Mouse (Mus musculus): ENCODE results near the gene Mnat1. TPM values are rescaled to one million over a fixed set of nuclear protein-coding genes. Genes with fewer than 3 reads are reported as not detected.

Gene Mnat1
- polyA plus RNA-seq, 1 experiment from 2014 or later = 35.6 TPM

DNA sequence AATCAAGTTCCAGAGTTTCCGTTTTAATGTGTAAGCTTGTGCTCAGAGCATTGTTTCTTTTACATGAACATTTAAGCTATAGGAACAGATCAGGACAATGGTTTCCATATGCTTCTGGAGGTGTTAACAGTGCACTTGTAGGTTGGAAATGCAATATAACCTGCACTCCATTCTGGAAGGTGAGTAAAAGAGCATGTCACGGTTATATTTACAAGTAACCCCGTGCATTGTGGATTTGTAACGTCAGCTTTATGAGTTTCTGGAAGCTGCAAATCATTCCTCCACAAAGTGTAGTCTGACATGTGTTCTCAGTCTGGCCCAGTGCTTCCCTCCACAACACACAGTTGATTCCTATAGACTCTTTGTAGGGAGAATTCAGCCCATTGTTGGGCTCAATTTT lies 30.6 kb downstream of the Mnat1 start:
- Histone ChIP-seq H3K9me3 (replicated peaks) (no peaks in the 10 kb centered on the region), H3K9ac (no peak overlapping the region), H3K27ac (replicated peaks) (no peak overlapping the region), H3K4me2 (replicated peaks) (no peak overlapping the region), H3K36me3 (no peaks in the 10 kb centered on the region), H3K27me3 (no peaks in the 10 kb centered on the region), H3K4me1 (no peaks in the 10 kb centered on the region), H3K4me3 (replicated peaks) (no peak overlapping the region)
- WGBS = 61% methylated on average over 4 of the region's 4 CpGs
- ATAC-seq (ENCODE audit: insufficient number of reproducible peaks, low FRiP score, low TSS enrichment, low read depth) = no peak

DNA sequence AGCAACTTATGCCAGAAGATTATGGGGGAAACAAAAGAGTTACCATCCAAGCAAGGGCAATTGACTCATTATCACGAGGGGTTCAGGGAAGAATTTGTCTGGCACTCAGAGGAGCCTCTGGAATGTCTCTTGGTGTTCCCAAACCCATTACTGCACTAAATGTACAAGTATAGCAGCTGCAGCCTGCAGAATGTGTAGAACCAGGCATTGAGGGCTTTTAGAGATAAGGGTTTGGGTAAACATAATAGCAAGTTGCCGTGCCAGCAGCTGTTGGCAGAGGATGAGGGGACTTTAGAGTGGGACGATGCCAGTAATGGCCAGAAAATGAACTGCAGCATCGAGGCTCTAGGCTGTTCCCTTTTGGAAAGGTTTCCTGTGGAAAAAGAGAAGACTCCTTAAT lies 36.8 kb downstream of the Mnat1 start:
- Histone ChIP-seq H3K4me1 (no peaks in the 10 kb centered on the region), H3K9me3 (replicated peaks) (no peaks in the 10 kb centered on the region), H3K36me3 (no peaks in the 10 kb centered on the region), H3K27ac (replicated peaks) (0 out of 2 replicates have a peak overlapping the region, but pooled peaks have one; percentile 3), H3K9ac (no peak overlapping the region), H3K4me3 (replicated peaks) (no peak overlapping the region), H3K4me2 (replicated peaks) (no peak overlapping the region), H3K27me3 (no peaks in the 10 kb centered on the region)
- WGBS = 46% methylated on average over 4 of the region's 4 CpGs
- ATAC-seq (ENCODE audit: insufficient number of reproducible peaks, low FRiP score, low TSS enrichment, low read depth) = no peak

DNA sequence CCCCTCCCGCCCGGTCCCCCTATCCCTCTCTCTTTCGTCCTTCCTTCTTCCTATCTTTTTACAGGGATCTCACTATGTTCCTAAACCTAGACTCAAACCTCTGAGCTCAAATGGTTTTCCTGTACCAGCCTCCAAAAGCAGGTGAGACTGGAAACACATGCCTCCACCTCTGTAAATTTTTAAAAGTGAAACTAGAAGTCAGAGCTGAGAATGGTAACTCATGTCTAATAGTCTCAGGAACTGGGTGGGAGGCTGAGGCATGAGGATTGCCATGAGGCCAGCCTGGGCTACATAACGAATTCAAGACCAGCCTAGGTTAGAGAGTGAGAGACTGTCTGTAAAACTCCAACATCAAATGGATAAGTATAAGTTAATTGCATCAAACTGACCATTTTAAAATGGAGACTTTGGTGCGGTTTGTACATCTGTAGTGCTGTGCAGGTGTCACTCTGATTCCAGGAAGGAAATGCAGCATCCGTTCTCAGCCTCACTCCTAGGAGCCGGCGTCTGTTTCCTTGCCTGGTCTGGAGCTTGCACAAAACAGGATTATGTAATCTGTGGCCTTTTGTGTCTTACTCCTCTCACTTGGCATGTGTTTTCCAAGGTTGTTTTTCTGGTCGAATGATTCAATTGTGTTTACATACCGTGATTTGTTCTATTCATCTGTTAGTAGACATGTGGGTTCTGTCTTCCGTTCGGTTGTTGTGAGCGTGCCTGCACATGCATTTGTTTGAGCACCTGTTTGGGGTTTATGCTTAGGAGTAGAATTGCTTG lies 39.1 kb downstream of the Mnat1 start:
- WGBS = 65% methylated on average over 13 of the region's 13 CpGs
- Histone ChIP-seq H3K4me1 (no peaks in the 10 kb centered on the region), H3K36me3 (no peaks in the 10 kb centered on the region), H3K9me3 (replicated peaks) (no peaks in the 10 kb centered on the region), H3K27ac (replicated peaks) (0 out of 2 replicates have a peak overlapping the region, but pooled peaks have one; percentile 11), H3K9ac (no peak overlapping the region), H3K4me2 (replicated peaks) (no peak overlapping the region), H3K4me3 (replicated peaks) (no peak overlapping the region), H3K27me3 (no peaks in the 10 kb centered on the region)
- ATAC-seq (ENCODE audit: insufficient number of reproducible peaks, low FRiP score, low TSS enrichment, low read depth) = no peak

DNA sequence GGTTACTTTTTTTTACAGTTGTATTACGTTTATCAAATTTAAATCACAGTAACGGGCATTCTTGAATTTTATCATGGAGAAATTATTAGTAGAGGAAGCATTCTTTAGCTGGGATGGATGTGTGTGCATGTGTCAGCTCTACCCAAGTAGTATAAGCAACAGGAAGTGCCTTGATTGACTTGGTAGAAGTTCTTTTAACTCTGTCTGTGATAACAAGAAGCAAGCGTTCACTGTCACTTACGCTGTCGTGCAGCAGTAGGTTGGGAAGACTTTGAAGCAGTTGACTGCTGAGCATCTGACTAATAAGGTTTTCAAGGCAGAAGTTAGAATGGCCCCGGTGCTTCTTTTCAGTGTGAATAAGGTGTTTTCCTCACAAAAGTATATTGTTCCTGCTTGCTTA lies 47.3 kb downstream of the Mnat1 start:
- no peaks in the 10 kb centered on the region for H3K9me3 ChIP-seq (replicated peaks)
- ATAC-seq (ENCODE audit: insufficient number of reproducible peaks, low FRiP score, low TSS enrichment, low read depth) = no peak
- no peak overlapping the region for H3K4me3 ChIP-seq (replicated peaks)
- 85% methylated on average over 6 of the region's 6 CpGs for WGBS
- no peak overlapping the region for H3K27ac ChIP-seq (replicated peaks)
- H3K36me3 ChIP-seq = peaks cover 13% of the 10 kb centered on the region
- no peaks in the 10 kb centered on the region for H3K27me3 ChIP-seq
- H3K9ac ChIP-seq = no peak overlapping the region
- no peak overlapping the region for H3K4me2 ChIP-seq (replicated peaks)
- H3K4me1 ChIP-seq = no peaks in the 10 kb centered on the region

DNA sequence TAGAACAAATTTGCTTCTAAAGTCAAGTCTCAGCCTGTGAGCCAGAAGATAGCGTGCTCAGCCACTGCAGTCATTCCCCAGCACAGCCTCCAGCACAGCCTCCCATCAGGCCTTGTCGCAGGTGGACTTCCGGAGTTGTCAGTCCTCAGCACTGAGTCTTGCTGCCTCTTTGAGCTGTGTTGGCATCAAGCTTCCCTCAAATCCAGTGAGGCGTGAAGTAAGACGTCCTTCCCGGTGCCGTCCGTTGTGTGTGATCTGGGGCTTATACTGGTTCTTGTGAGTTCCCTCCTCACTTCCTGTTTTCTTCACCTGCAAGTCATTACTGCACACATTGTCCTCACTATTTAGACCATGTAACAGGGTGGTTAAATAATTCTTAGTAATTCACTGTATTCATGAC lies 60.4 kb downstream of the Mnat1 start:
- 51% methylated on average over 8 of the region's 8 CpGs for WGBS
- Histone ChIP-seq H3K36me3 (peaks cover 20% of the 10 kb centered on the region; the same call in 1 of the 2 replicates), H3K4me2 (replicated peaks) (no peak overlapping the region), H3K4me1 (no peaks in the 10 kb centered on the region), H3K9ac (no peak overlapping the region), H3K4me3 (replicated peaks) (no peak overlapping the region), H3K27me3 (no peaks in the 10 kb centered on the region), H3K27ac (replicated peaks) (no peak overlapping the region), H3K9me3 (replicated peaks) (no peaks in the 10 kb centered on the region)
- ATAC-seq (ENCODE audit: insufficient number of reproducible peaks, low FRiP score, low TSS enrichment, low read depth) = no peak

DNA sequence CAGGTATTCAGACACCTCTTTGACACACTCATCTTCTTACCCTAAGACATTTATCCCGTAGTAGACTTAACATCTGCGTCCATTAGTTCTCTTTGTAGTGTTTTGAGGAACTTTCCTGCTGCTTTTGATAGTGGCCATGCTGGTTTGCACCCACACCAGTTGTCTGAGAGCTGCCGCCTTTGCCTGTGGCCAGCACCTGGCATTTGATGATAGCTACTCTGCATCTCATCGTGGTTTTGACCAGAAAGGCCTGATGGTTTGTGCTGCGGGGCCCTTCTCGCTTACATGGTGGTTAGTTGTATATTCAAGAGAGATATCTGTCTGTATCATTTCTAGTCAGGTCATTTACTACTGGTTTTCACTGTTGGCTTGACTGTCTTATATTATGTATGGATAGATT lies 73.8 kb downstream of the Mnat1 start:
- Histone ChIP-seq H3K27me3 (no peaks in the 10 kb centered on the region), H3K4me2 (replicated peaks) (no peak overlapping the region), H3K4me3 (replicated peaks) (no peak overlapping the region), H3K4me1 (no peaks in the 10 kb centered on the region), H3K27ac (replicated peaks) (no peak overlapping the region), H3K9me3 (replicated peaks) (no peaks in the 10 kb centered on the region), H3K36me3 (peaks cover 5% of the 10 kb centered on the region; the same call in 1 of the 2 replicates), H3K9ac (no peak overlapping the region)
- no peak for ATAC-seq (ENCODE audit: insufficient number of reproducible peaks, low FRiP score, low TSS enrichment, low read depth)
- WGBS = 83% methylated on average over 6 of the region's 6 CpGs

DNA sequence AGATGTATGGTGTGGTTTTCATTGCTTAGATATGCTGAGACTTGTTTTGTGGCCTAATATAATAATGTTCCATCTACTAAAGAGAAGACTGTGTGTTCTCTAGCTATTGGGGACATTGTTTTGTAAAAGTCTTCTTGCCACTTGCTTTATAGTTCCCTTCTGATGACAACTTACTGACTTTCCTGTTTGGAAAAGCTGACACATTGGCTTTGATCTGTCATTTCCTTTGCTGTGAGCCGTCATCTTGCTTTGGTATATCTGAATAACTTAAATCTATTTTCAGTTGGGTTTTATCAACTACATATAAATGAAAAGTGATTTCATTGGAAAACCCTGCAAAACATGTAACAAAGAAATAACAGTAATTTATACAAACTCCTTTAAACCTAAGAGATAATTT lies 74.9 kb downstream of the Mnat1 start:
- no peak overlapping the region for H3K27ac ChIP-seq (replicated peaks)
- no peak for ATAC-seq (ENCODE audit: insufficient number of reproducible peaks, low FRiP score, low TSS enrichment, low read depth)
- no peaks in the 10 kb centered on the region for H3K9me3 ChIP-seq (replicated peaks)
- H3K9ac ChIP-seq = no peak overlapping the region
- peaks cover 5% of the 10 kb centered on the region; the same call in 1 of the 2 replicates for H3K36me3 ChIP-seq
- no peak overlapping the region for H3K4me3 ChIP-seq (replicated peaks)
- no peak overlapping the region for H3K4me2 ChIP-seq (replicated peaks)
- WGBS = 50% methylated on average over 1 of the region's 1 CpGs
- no peaks in the 10 kb centered on the region for H3K27me3 ChIP-seq
- no peaks in the 10 kb centered on the region for H3K4me1 ChIP-seq

DNA sequence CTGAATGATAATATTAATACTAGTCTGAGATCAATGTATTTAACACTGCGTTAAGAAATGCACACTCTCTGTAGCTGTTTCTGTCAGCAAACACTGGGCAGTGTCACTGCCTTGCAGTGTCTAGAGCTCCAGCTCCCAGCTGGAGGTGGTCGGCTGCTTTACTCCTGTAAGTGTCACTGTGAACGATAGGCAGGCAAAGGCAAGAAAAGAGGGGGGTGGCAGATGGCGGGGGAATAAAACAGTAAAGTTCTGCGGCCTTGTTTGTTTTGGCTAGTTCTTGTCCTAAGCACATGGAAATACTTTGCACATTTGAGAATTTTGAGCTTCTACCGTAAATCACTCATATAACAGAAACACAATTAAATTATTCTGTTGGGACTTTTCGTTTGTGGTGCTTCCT lies 75.9 kb downstream of the Mnat1 start:
- Histone ChIP-seq H3K36me3 (peaks cover 5% of the 10 kb centered on the region; the same call in 1 of the 2 replicates), H3K4me2 (replicated peaks) (no peak overlapping the region), H3K27ac (replicated peaks) (no peak overlapping the region), H3K27me3 (no peaks in the 10 kb centered on the region), H3K4me3 (replicated peaks) (no peak overlapping the region), H3K9me3 (replicated peaks) (no peaks in the 10 kb centered on the region), H3K9ac (no peak overlapping the region), H3K4me1 (no peaks in the 10 kb centered on the region)
- WGBS = 35% methylated on average over 7 of the region's 7 CpGs
- no peak for ATAC-seq (ENCODE audit: insufficient number of reproducible peaks, low FRiP score, low TSS enrichment, low read depth)

DNA sequence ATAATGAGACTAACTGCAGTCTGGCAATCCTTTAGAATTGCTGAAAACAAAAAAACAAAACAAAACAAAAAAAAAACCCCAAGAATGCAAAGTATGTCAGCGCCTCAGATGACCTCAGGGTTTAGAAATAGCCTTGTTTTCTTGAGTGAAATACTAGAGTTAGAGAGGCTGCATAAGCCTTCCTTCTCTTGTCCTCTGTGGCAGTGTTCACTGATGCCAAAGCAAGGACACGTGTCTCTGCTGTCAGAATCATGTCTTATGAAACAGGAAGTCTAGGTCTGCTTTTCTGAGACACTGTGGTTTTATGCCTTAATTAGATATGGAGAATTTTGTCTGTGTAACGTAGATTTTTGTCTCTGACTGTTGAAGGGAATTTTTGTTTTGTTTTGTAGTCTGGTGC lies 78.1 kb downstream of the Mnat1 start:
- no peak for ATAC-seq (ENCODE audit: insufficient number of reproducible peaks, low FRiP score, low TSS enrichment, low read depth)
- H3K9me3 ChIP-seq (replicated peaks) = no peaks in the 10 kb centered on the region
- no peaks in the 10 kb centered on the region for H3K27me3 ChIP-seq
- no peak overlapping the region for H3K9ac ChIP-seq
- no peak overlapping the region for H3K4me2 ChIP-seq (replicated peaks)
- no peak overlapping the region for H3K4me3 ChIP-seq (replicated peaks)
- H3K27ac ChIP-seq (replicated peaks) = 0 out of 2 replicates have a peak overlapping the region, but pooled peaks have one; percentile 28
- WGBS = 18% methylated on average over 3 of the region's 3 CpGs
- no peaks in the 10 kb centered on the region for H3K4me1 ChIP-seq
- peaks cover 5% of the 10 kb centered on the region; the same call in 1 of the 2 replicates for H3K36me3 ChIP-seq

DNA sequence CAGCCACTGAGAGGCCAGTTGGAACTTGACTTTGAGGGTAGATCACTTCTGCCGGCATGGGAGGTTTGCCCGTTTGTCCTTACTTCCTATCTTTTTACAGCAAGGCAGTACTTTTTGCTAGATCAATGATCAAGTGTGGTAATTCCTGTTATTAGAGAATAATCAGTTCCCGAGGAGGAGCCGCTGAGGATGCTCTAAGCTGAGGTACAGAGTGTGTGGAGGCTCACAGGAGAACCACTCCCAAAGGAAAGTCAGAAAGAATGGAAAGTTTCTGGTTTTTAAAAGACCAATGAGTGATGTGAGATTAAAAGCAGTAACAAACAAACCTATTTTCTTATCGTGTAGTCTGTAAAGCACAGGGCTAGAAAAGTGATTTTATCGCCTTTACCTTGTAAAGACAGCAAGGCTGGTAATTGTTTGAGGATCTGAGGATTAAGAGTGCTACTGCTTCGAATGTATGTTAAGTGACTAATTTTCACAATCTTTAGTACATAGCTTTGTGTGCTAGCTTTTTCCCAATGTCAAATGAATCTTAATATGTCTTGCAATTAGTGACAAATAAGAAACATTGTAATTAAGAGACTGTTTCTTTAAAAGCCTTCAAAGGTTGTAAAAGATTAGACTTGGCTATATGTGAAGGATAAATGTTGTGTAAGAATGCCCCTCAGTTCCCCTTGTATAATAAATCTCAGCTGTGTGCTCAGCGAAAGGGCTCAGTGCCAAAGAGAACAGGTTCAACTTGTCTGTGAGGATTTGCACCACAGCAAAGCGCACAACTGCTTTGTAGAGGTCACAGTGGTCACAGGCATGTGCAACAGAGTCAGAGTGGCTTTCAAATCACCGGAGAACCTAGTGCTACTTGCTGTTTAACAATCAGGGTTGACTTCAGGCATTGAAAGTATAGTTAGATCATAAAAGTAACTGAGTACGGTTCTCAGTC lies 82.5 kb downstream of the Mnat1 start:
- H3K4me2 ChIP-seq (replicated peaks) = no peak overlapping the region
- H3K27ac ChIP-seq (replicated peaks) = 0 out of 2 replicates have a peak overlapping the region, but pooled peaks have one; percentile 29
- no peak overlapping the region for H3K9ac ChIP-seq
- H3K27me3 ChIP-seq = no peaks in the 10 kb centered on the region
- no peaks in the 10 kb centered on the region for H3K36me3 ChIP-seq
- ATAC-seq (ENCODE audit: insufficient number of reproducible peaks, low FRiP score, low TSS enrichment, low read depth) = no peak
- H3K4me3 ChIP-seq (replicated peaks) = no peak overlapping the region
- no peaks in the 10 kb centered on the region for H3K4me1 ChIP-seq
- H3K9me3 ChIP-seq (replicated peaks) = no peaks in the 10 kb centered on the region
- 39% methylated on average over 11 of the region's 11 CpGs for WGBS

DNA sequence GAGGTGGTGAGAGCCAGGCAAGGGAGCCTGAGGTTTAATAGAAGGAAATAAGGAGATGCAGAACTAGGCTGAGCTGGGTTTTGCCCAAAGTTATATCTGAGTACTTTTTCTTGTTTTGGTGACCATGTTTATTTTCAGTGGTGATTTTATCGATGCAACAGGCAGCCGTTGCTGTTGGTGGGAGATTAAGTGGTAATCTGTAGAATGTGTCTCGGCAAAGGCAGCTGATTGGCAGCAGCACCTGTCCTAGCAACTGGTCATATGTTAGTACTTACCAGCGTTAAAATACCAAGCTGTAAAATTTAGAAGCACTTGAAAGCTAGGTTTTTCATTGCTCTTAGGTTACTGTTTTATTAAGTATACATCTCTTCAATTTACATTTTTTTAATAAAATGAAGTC lies 83.5 kb downstream of the Mnat1 start:
- H3K4me3 ChIP-seq (replicated peaks) = no peak overlapping the region
- no peak overlapping the region for H3K9ac ChIP-seq
- no peak for ATAC-seq (ENCODE audit: insufficient number of reproducible peaks, low FRiP score, low TSS enrichment, low read depth)
- 24% methylated on average over 4 of the region's 4 CpGs for WGBS
- H3K4me2 ChIP-seq (replicated peaks) = no peak overlapping the region
- no peaks in the 10 kb centered on the region for H3K4me1 ChIP-seq
- H3K27ac ChIP-seq (replicated peaks) = peak overlapping the region; percentile 29; the same call in 1 of the 2 replicates
- no peaks in the 10 kb centered on the region for H3K9me3 ChIP-seq (replicated peaks)
- H3K36me3 ChIP-seq = no peaks in the 10 kb centered on the region
- H3K27me3 ChIP-seq = no peaks in the 10 kb centered on the region
